Mouse (Mus musculus): ENCODE results near the gene Acaa1a. TPM values are rescaled to one million over a fixed set of nuclear protein-coding genes. Genes with fewer than 3 reads are reported as not detected.

The Acaa1a gene
- polyA plus RNA-seq, 1 experiment: 20.7 TPM

DNA sequence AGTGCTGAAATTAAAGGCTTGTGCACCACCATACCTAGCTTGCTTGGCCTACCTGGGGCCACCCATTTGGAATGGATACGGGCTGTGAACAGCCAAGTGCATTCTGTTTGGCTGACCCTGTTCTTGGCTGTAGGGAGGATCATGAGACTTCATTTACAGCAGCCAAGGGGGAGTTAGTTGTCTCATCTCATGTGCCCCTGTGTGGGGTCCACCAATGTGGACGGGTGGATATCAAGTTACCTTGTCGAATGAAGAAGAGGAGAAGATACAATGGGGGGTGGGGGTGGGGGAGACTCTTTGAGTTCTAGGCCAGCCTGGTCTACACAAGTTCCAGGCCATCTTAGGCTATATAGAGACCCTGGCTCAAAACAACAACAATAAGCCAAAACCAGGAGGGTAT lies 35.5 kb downstream of the Acaa1a start:
- Histone ChIP-seq H3K27me3 (ENCODE audit: control insufficient read depth, insufficient read depth, low read length, poor library complexity, severe bottlenecking) (no peaks in the 10 kb centered on the region), H3K9ac (ENCODE audit: low read depth, poor library complexity, severe bottlenecking) (no peak overlapping the region), H3K9me3 (replicated peaks; ENCODE audit: control insufficient read depth, insufficient read depth, low read length, poor library complexity, severe bottlenecking) (no peaks in the 10 kb centered on the region), H3K36me3 (ENCODE audit: control insufficient read depth, insufficient read depth, low read length, poor library complexity, severe bottlenecking) (no peaks in the 10 kb centered on the region), H3K27ac (ENCODE audit: insufficient read depth, low read length) (peak overlapping the region; percentile 30; the same call in 1 of the 2 replicates), H3K4me1 (ENCODE audit: control insufficient read depth, insufficient read depth, low read length) (peaks cover 6% of the 10 kb centered on the region), H3K4me3 (ENCODE audit: low read depth, low read length) (no peak overlapping the region)
- TF ChIP-seq EP300 (IDR thresholded peaks at IDR 0.05; ENCODE audit: insufficient read depth, low read depth, low read length): no peak

DNA sequence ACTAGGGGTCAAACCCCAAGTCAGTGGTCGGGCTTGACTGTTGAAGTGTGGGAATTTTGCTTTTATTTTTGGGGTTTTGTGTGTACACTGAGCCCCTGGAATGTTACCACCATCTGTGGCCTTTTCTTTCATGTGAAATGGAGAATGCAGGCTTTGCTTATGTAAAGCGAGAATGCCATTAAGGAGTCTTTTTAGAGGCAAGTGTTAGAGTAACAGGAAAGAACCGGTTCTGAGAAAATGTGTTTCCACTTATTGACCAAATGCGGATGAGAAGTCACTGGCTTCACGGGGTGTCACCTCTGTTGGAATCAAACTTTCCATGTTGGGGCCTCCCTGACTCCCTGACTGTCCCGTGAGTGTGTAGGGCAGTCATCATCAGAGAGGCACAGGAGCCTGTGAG lies 36.1 kb downstream of the Acaa1a start:
- Histone ChIP-seq H3K9ac (ENCODE audit: low read depth, poor library complexity, severe bottlenecking) (no peak overlapping the region), H3K27ac (ENCODE audit: insufficient read depth, low read length) (peak overlapping the region; percentile 30; the same call in 1 of the 2 replicates), H3K4me3 (ENCODE audit: low read depth, low read length) (no peak overlapping the region), H3K9me3 (replicated peaks; ENCODE audit: control insufficient read depth, insufficient read depth, low read length, poor library complexity, severe bottlenecking) (no peaks in the 10 kb centered on the region), H3K4me1 (ENCODE audit: control insufficient read depth, insufficient read depth, low read length) (peaks cover 6% of the 10 kb centered on the region), H3K36me3 (ENCODE audit: control insufficient read depth, insufficient read depth, low read length, poor library complexity, severe bottlenecking) (peaks cover 1% of the 10 kb centered on the region; the same call in 1 of the 2 replicates), H3K27me3 (ENCODE audit: control insufficient read depth, insufficient read depth, low read length, poor library complexity, severe bottlenecking) (no peaks in the 10 kb centered on the region)
- no peak for TF ChIP-seq EP300 (IDR thresholded peaks at IDR 0.05; ENCODE audit: insufficient read depth, low read depth, low read length)
- TF ChIP-seq CTCF (IDR thresholded peaks at IDR 0.05; ENCODE audit: low read depth, low read length): no peak
- TF ChIP-seq POLR2A (IDR thresholded peaks at IDR 0.05; ENCODE audit: insufficient read depth, low read length): no peak

DNA sequence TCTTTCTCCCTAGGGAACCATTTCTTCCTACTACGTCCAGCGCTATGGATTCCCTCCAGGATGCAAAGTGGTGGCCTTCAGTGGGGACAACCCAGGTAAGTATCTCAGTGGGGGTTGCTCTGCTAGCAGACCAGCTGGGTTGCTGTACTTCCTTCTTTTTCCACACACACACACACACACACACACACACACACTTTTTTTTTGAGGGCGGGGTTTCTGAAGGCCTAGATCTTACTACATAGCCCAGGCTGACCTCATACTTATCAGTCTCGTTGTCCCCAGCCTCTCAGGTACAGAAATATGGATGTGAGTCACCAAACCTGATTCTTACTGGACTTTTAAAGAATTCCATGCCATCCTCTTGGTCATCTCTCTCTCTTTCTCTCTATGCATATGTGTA lies 38.8 kb downstream of the Acaa1a start:
- Histone ChIP-seq H3K9ac (ENCODE audit: low read depth, poor library complexity, severe bottlenecking) (no peak overlapping the region), H3K27ac (ENCODE audit: insufficient read depth, low read length) (no peak overlapping the region), H3K27me3 (ENCODE audit: control insufficient read depth, insufficient read depth, low read length, poor library complexity, severe bottlenecking) (no peaks in the 10 kb centered on the region), H3K4me3 (ENCODE audit: low read depth, low read length) (no peak overlapping the region), H3K4me1 (ENCODE audit: control insufficient read depth, insufficient read depth, low read length) (peaks cover 6% of the 10 kb centered on the region), H3K9me3 (replicated peaks; ENCODE audit: control insufficient read depth, insufficient read depth, low read length, poor library complexity, severe bottlenecking) (no peaks in the 10 kb centered on the region), H3K36me3 (ENCODE audit: control insufficient read depth, insufficient read depth, low read length, poor library complexity, severe bottlenecking) (peaks cover 3% of the 10 kb centered on the region)
- TF ChIP-seq POLR2A (IDR thresholded peaks at IDR 0.05; ENCODE audit: insufficient read depth, low read length) (no peak), EP300 (IDR thresholded peaks at IDR 0.05; ENCODE audit: insufficient read depth, low read depth, low read length) (no peak), CTCF (IDR thresholded peaks at IDR 0.05; ENCODE audit: low read depth, low read length) (no peak)

DNA sequence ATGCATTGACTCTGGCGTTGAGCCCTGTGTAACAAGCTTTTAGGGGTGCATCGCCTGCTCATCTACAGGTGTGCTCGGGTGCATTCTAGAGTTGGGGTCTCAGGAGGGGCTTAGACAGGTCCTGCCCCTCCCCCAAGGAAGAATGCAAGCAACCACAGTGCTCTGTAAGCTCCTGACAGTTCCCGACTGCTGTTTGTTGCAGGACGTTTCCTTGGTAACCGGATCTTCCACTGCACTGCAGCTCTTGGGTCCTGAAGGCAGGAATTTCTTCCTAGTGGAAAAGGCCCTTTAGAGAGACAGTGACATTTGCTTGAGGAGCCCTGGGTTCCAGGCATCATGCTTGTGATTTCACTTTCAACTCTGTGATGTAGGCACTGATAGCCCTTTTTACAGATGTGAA lies 43.1 kb downstream of the Acaa1a start:
- Histone ChIP-seq H3K4me1 (ENCODE audit: control insufficient read depth, insufficient read depth, low read length) (no peaks in the 10 kb centered on the region), H3K27me3 (ENCODE audit: control insufficient read depth, insufficient read depth, low read length, poor library complexity, severe bottlenecking) (no peaks in the 10 kb centered on the region), H3K36me3 (ENCODE audit: control insufficient read depth, insufficient read depth, low read length, poor library complexity, severe bottlenecking) (peaks cover 3% of the 10 kb centered on the region), H3K9ac (ENCODE audit: low read depth, poor library complexity, severe bottlenecking) (no peak overlapping the region), H3K27ac (ENCODE audit: insufficient read depth, low read length) (no peak overlapping the region), H3K9me3 (replicated peaks; ENCODE audit: control insufficient read depth, insufficient read depth, low read length, poor library complexity, severe bottlenecking) (no peaks in the 10 kb centered on the region; the same call in 1 of the 2 replicates), H3K4me3 (ENCODE audit: low read depth, low read length) (no peak overlapping the region)
- TF ChIP-seq POLR2A (IDR thresholded peaks at IDR 0.05; ENCODE audit: insufficient read depth, low read length) (no peak), CTCF (IDR thresholded peaks at IDR 0.05; ENCODE audit: low read depth, low read length) (no peak), EP300 (IDR thresholded peaks at IDR 0.05; ENCODE audit: insufficient read depth, low read depth, low read length) (no peak)

DNA sequence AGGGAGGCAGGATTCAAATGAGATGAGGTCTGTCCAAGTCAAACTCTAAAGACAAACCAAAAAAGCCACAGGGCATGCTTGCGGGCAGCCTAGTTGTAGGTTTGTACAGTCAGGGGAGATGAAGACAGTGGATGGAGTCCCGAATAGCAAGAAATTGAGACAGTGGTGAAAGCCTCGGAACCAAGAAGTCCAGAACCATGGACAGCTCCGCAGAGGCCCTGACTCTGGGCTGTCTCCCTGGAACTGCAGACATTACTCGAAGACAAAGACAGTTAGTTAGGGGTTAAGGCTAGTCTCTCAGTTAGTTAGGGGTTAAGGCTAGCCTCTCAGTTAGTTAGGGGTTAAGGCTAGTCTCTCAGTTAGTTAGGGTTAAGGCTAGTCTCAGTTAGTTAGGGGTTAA lies 49.5 kb downstream of the Acaa1a start:
- Histone ChIP-seq H3K36me3 (ENCODE audit: control insufficient read depth, insufficient read depth, low read length, poor library complexity, severe bottlenecking) (no peaks in the 10 kb centered on the region), H3K9me3 (replicated peaks; ENCODE audit: control insufficient read depth, insufficient read depth, low read length, poor library complexity, severe bottlenecking) (no peaks in the 10 kb centered on the region; the same call in 1 of the 2 replicates)
- no peak for TF ChIP-seq CTCF (IDR thresholded peaks at IDR 0.05; ENCODE audit: low read depth, low read length)
- TF ChIP-seq EP300 (IDR thresholded peaks at IDR 0.05; ENCODE audit: insufficient read depth, low read depth, low read length): no peak
- TF ChIP-seq POLR2A (IDR thresholded peaks at IDR 0.05; ENCODE audit: insufficient read depth, low read length): no peak

DNA sequence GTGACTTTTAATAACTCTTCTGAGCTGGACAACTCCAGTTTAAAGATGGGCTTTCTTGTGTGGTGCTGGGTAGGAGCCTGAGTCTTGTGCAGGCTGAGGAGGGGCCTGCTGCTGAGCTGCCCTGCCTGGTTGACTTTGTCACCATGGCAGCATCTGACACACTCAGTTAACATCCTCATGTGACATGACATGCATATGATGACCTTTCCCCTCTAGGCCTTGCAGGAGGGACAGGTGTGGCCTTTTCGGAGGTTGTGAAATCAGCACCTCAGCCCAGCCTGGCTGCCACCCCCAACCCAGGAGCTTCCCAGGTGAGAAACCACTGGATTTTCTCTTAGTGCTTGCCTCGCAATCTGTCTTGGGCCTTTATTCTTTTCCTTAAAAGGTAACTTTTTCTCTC lies 50.7 kb downstream of the Acaa1a start:
- no peak overlapping the region for H3K9ac ChIP-seq (ENCODE audit: low read depth, poor library complexity, severe bottlenecking)
- no peak overlapping the region for H3K4me3 ChIP-seq (ENCODE audit: low read depth, low read length)
- TF ChIP-seq EP300 (IDR thresholded peaks at IDR 0.05; ENCODE audit: insufficient read depth, low read depth, low read length): no peak
- no peak for TF ChIP-seq POLR2A (IDR thresholded peaks at IDR 0.05; ENCODE audit: insufficient read depth, low read length)
- no peak for TF ChIP-seq CTCF (IDR thresholded peaks at IDR 0.05; ENCODE audit: low read depth, low read length)
- no peaks in the 10 kb centered on the region for H3K36me3 ChIP-seq (ENCODE audit: control insufficient read depth, insufficient read depth, low read length, poor library complexity, severe bottlenecking)
- H3K9me3 ChIP-seq (replicated peaks; ENCODE audit: control insufficient read depth, insufficient read depth, low read length, poor library complexity, severe bottlenecking): no peaks in the 10 kb centered on the region
- no peak overlapping the region for H3K27ac ChIP-seq (ENCODE audit: insufficient read depth, low read length)
- H3K4me1 ChIP-seq (ENCODE audit: control insufficient read depth, insufficient read depth, low read length): peaks cover 3% of the 10 kb centered on the region
- H3K27me3 ChIP-seq (ENCODE audit: control insufficient read depth, insufficient read depth, low read length, poor library complexity, severe bottlenecking): no peaks in the 10 kb centered on the region

More for the DNA sequence above, 49.5 kb downstream of the Acaa1a start:
- Histone ChIP-seq H3K27ac (ENCODE audit: insufficient read depth, low read length) (no peak overlapping the region), H3K9ac (ENCODE audit: low read depth, poor library complexity, severe bottlenecking) (no peak overlapping the region), H3K27me3 (ENCODE audit: control insufficient read depth, insufficient read depth, low read length, poor library complexity, severe bottlenecking) (no peaks in the 10 kb centered on the region), H3K4me3 (ENCODE audit: low read depth, low read length) (no peak overlapping the region), H3K4me1 (ENCODE audit: control insufficient read depth, insufficient read depth, low read length) (peaks cover 3% of the 10 kb centered on the region)
